Mouse (Mus musculus): ENCODE data around the gene Lman2. TPM values are rescaled to one million over a fixed set of nuclear protein-coding genes. Genes with fewer than 3 reads are reported as not detected.
A peak's percentile ranks its signal among the peaks of the same experiment; 100 is the strongest.

The Lman2 gene
- 127 and 131 TPM in 2 replicates for polyA plus RNA-seq (2015; fragmentation: Nextera tagmentation; extraction: Ambion mirVana)

- peak within 1 kb of the TSS; percentile 98 for H3K27ac ChIP-seq (ENCODE audit: low read length)
- H3K4me3 ChIP-seq (ENCODE audit: low read length): peak within 1 kb of the TSS; percentile 84
- H3K9ac ChIP-seq (replicated peaks; ENCODE audit: low read length): peak within 1 kb of the TSS; percentile 87
- peaks cover 18% of the 10 kb centered on the region; the same call in 1 of the 2 replicates for H3K36me3 ChIP-seq (ENCODE audit: insufficient read depth, low read length)
- H3K9me3 ChIP-seq (ENCODE audit: low read length): no peaks in the 10 kb centered on the region
- H3K27me3 ChIP-seq (ENCODE audit: insufficient read depth, low read length): no peaks in the 10 kb centered on the region
- H3K4me1 ChIP-seq (ENCODE audit: insufficient read depth, low read length): peaks cover 17% of the 10 kb centered on the region
- peak; percentile 99 for ATAC-seq (ENCODE audit: low FRiP score, low TSS enrichment)
- H3K4me2 ChIP-seq (replicated peaks; ENCODE audit: low read depth, low read length): peak within 1 kb of the TSS; percentile 76
- under 1% methylated on average over 35 of the region's 35 CpGs for WGBS
Observed at GRCm38 (mm10) chr13:55362453-55363060, at the start of gene Lman2. TSS of gene Lman2 (minus strand) at chr13:55362783.

- H3K4me2 ChIP-seq (replicated peaks; ENCODE audit: low read depth, low read length): no peak overlapping the region
- H3K9ac ChIP-seq (replicated peaks; ENCODE audit: low read length): no peak overlapping the region
- 69% methylated on average over 7 of the region's 7 CpGs for WGBS
- H3K27ac ChIP-seq (ENCODE audit: low read length): no peak overlapping the region
- H3K36me3 ChIP-seq (ENCODE audit: insufficient read depth, low read length): no peaks in the 10 kb centered on the region
- no peak overlapping the region for H3K4me3 ChIP-seq (ENCODE audit: low read length)
- no peak for ATAC-seq (ENCODE audit: low FRiP score, low TSS enrichment)
- H3K9me3 ChIP-seq (ENCODE audit: low read length): no peaks in the 10 kb centered on the region
- H3K27me3 ChIP-seq (ENCODE audit: insufficient read depth, low read length): no peaks in the 10 kb centered on the region
- peaks cover 8% of the 10 kb centered on the region for H3K4me1 ChIP-seq (ENCODE audit: insufficient read depth, low read length)
Observed at GRCm38 (mm10) chr13:55411826-55412225, 49.2 kb upstream of the Lman2 start.

GRCm38 (mm10) chr13:55408546-55409120 lies 46.0 kb upstream of the Lman2 start:
- 86% methylated on average over 19 of the region's 19 CpGs for WGBS
- Histone ChIP-seq H3K9me3 (ENCODE audit: low read length) (no peaks in the 10 kb centered on the region), H3K9ac (replicated peaks; ENCODE audit: low read length) (no peak overlapping the region), H3K27me3 (ENCODE audit: insufficient read depth, low read length) (no peaks in the 10 kb centered on the region), H3K27ac (ENCODE audit: low read length) (no peak overlapping the region), H3K4me1 (ENCODE audit: insufficient read depth, low read length) (0 out of 2 replicates have a peak, but pooled peaks cover 3% of the 10 kb centered on the region), H3K4me2 (replicated peaks; ENCODE audit: low read depth, low read length) (no peak overlapping the region), H3K4me3 (ENCODE audit: low read length) (no peak overlapping the region), H3K36me3 (ENCODE audit: insufficient read depth, low read length) (no peaks in the 10 kb centered on the region)
- ATAC-seq (ENCODE audit: low FRiP score, low TSS enrichment): no peak

- no peak overlapping the region for H3K9ac ChIP-seq (replicated peaks; ENCODE audit: low read length)
- H3K27ac ChIP-seq (ENCODE audit: low read length): no peak overlapping the region
- ATAC-seq (ENCODE audit: low FRiP score, low TSS enrichment): no peak
- WGBS: 80% methylated on average over 4 of the region's 4 CpGs
- H3K36me3 ChIP-seq (ENCODE audit: insufficient read depth, low read length): no peaks in the 10 kb centered on the region
- H3K4me3 ChIP-seq (ENCODE audit: low read length): no peak overlapping the region
- H3K27me3 ChIP-seq (ENCODE audit: insufficient read depth, low read length): no peaks in the 10 kb centered on the region
- no peaks in the 10 kb centered on the region for H3K9me3 ChIP-seq (ENCODE audit: low read length)
- no peak overlapping the region for H3K4me2 ChIP-seq (replicated peaks; ENCODE audit: low read depth, low read length)
- H3K4me1 ChIP-seq (ENCODE audit: insufficient read depth, low read length): 0 out of 2 replicates have a peak, but pooled peaks cover 3% of the 10 kb centered on the region
Observed at GRCm38 (mm10) chr13:55407341-55407740, 44.8 kb upstream of the Lman2 start.

- Histone ChIP-seq H3K27ac (ENCODE audit: low read length) (no peak overlapping the region), H3K9ac (replicated peaks; ENCODE audit: low read length) (peak overlapping the region; percentile 42), H3K36me3 (ENCODE audit: insufficient read depth, low read length) (no peaks in the 10 kb centered on the region), H3K4me2 (replicated peaks; ENCODE audit: low read depth, low read length) (peak overlapping the region; percentile 6; the same call in 1 of the 2 replicates), H3K4me3 (ENCODE audit: low read length) (no peak overlapping the region), H3K9me3 (ENCODE audit: low read length) (no peaks in the 10 kb centered on the region), H3K4me1 (ENCODE audit: insufficient read depth, low read length) (0 out of 2 replicates have a peak, but pooled peaks cover 3% of the 10 kb centered on the region), H3K27me3 (ENCODE audit: insufficient read depth, low read length) (no peaks in the 10 kb centered on the region; the same call in 1 of the 2 replicates)
- peak; percentile 26; the same call in 1 of the 2 replicates for ATAC-seq (ENCODE audit: low FRiP score, low TSS enrichment)
- WGBS: 68% methylated on average over 13 of the region's 13 CpGs
Observed at GRCm38 (mm10) chr13:55405783-55406390, 43.3 kb upstream of the Lman2 start.

- Histone ChIP-seq H3K9me3 (ENCODE audit: low read length) (no peaks in the 10 kb centered on the region), H3K4me1 (ENCODE audit: insufficient read depth, low read length) (0 out of 2 replicates have a peak, but pooled peaks cover 3% of the 10 kb centered on the region), H3K27ac (ENCODE audit: low read length) (no peak overlapping the region), H3K4me3 (ENCODE audit: low read length) (peak overlapping the region; percentile 1; the same call in 1 of the 2 replicates), H3K36me3 (ENCODE audit: insufficient read depth, low read length) (no peaks in the 10 kb centered on the region), H3K9ac (replicated peaks; ENCODE audit: low read length) (peak overlapping the region; percentile 42), H3K4me2 (replicated peaks; ENCODE audit: low read depth, low read length) (peak overlapping the region; percentile 6; the same call in 1 of the 2 replicates), H3K27me3 (ENCODE audit: insufficient read depth, low read length) (no peaks in the 10 kb centered on the region; the same call in 1 of the 2 replicates)
- WGBS: 14% methylated on average over 11 of the region's 11 CpGs
- peak; percentile 78 for ATAC-seq (ENCODE audit: low FRiP score, low TSS enrichment)
Observed at GRCm38 (mm10) chr13:55404853-55405782, 42.5 kb upstream of the Lman2 start.

- no peak for ATAC-seq (ENCODE audit: low FRiP score, low TSS enrichment)
- H3K27ac ChIP-seq (ENCODE audit: low read length): no peak overlapping the region
- WGBS: 67% methylated on average over 15 of the region's 15 CpGs
Observed at GRCm38 (mm10) chr13:55403935-55404852, 41.6 kb upstream of the Lman2 start.

GRCm38 (mm10) chr13:55403266-55403665 lies 40.7 kb upstream of the Lman2 start:
- no peaks in the 10 kb centered on the region for H3K36me3 ChIP-seq (ENCODE audit: insufficient read depth, low read length)
- no peak overlapping the region for H3K27ac ChIP-seq (ENCODE audit: low read length)
- no peaks in the 10 kb centered on the region; the same call in 1 of the 2 replicates for H3K27me3 ChIP-seq (ENCODE audit: insufficient read depth, low read length)
- H3K4me2 ChIP-seq (replicated peaks; ENCODE audit: low read depth, low read length): peak overlapping the region; percentile 5; the same call in 1 of the 2 replicates
- no peaks in the 10 kb centered on the region for H3K9me3 ChIP-seq (ENCODE audit: low read length)
- H3K9ac ChIP-seq (replicated peaks; ENCODE audit: low read length): peak overlapping the region; percentile 46; the same call in 1 of the 2 replicates
- no peak overlapping the region for H3K4me3 ChIP-seq (ENCODE audit: low read length)
- H3K4me1 ChIP-seq (ENCODE audit: insufficient read depth, low read length): 0 out of 2 replicates have a peak, but pooled peaks cover 3% of the 10 kb centered on the region
- no peak for ATAC-seq (ENCODE audit: low FRiP score, low TSS enrichment)
- 53% methylated on average over 7 of the region's 7 CpGs for WGBS

More at GRCm38 (mm10) chr13:55403935-55404852, 41.6 kb upstream of the Lman2 start:
- Histone ChIP-seq H3K4me3 (ENCODE audit: low read length) (no peak overlapping the region), H3K9me3 (ENCODE audit: low read length) (no peaks in the 10 kb centered on the region), H3K9ac (replicated peaks; ENCODE audit: low read length) (no peak overlapping the region), H3K4me2 (replicated peaks; ENCODE audit: low read depth, low read length) (peak overlapping the region; percentile 5; the same call in 1 of the 2 replicates), H3K36me3 (ENCODE audit: insufficient read depth, low read length) (no peaks in the 10 kb centered on the region), H3K27me3 (ENCODE audit: insufficient read depth, low read length) (no peaks in the 10 kb centered on the region; the same call in 1 of the 2 replicates), H3K4me1 (ENCODE audit: insufficient read depth, low read length) (0 out of 2 replicates have a peak, but pooled peaks cover 3% of the 10 kb centered on the region)
